1 mouse cellular context compared by ENCODE assay signal in the genomic region with DNA sequence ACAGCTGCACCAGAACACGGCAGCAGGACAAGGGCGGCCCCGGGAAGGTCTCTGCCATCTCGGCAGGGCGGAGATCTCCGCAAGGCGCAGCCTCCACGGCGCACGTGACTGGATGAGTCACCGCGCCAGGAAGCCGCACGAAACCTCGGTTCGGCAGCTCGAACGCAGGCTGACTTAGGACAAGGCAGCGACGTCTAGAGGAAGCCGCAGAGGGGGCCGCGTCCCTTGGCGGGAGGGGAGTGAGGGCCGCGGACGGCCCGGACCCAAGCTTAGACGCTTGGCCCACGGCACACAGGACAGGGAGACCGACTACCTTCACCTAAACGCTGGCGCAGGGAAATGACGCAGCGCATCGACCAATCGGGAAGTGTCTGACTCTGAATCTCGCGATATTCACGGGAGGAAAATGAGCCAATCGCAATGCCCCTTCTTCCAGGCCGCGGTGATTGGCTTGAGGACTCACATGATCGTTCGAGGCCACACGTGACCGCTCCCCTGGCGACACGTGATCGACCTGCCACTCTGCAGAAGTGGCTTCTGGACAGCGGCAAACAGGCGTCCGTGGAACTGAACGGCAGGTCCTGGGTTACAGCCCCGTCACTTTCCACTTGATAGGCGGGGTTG.
TF ChIP-seq lines count a peak whose summit lies in the region.

No protein-coding gene starts in this region.

TF ChIP-seq in MEL, 35 proteins besides CTCF, POLR2A, EP300 and RAD21 (continued from another document):
- TF ChIP-seq UBTF (IDR thresholded peaks at IDR 0.05; ENCODE audit: borderline replicate concordance, insufficient read depth, low read depth, low read length) (no peak), JUND (IDR thresholded peaks at IDR 0.05; ENCODE audit: low read depth, low read length) (peak; percentile 91), ZMIZ1 (IDR thresholded peaks at IDR 0.05; ENCODE audit: low read depth, low read length) (peak; percentile 51; the same call in 1 of the 2 replicates), CHD1 (IDR thresholded peaks at IDR 0.05; ENCODE audit: low read depth, low read length) (no peak), NELFE (IDR thresholded peaks at IDR 0.05; ENCODE audit: low read depth, low read length) (peak; percentile 93), ZC3H11A (IDR thresholded peaks at IDR 0.05; ENCODE audit: low read depth, low read length) (no peak), MYC (IDR thresholded peaks at IDR 0.05; ENCODE audit: low read depth, low read length) (peak; percentile 96), MAZ (IDR thresholded peaks at IDR 0.05; ENCODE audit: low read depth, low read length) (no peak), KAT2A (conservative IDR thresholded peaks at IDR 0.05; ENCODE audit: low read depth, low read length) (peak; percentile 93), E2F4 (IDR thresholded peaks at IDR 0.05; ENCODE audit: borderline replicate concordance, low read depth, low read length) (no peak)
